Mouse (Mus musculus) hindbrain, embryonic 15.5 days (tissue): ENCODE results near the gene Ube2e3. TPM values are rescaled to one million over a fixed set of nuclear protein-coding genes. Genes with fewer than 3 reads are reported as not detected.

Source experiments
- ATAC-seq: fragments of 200-750 bp; cut with Nextera tagmentation; 2 replicates; pipeline ENCODE4 v1.8.0; 2017; ENCODE audit warnings: low read depth, moderate number of reproducible peaks, moderate TSS enrichment; ENCODE audit not compliant: low FRiP score
- H3K27ac ChIP-seq: fragments of 300-500 bp; sonication (generic); replicated peaks from 2 replicates; pipeline ENCODE4 v1.5.1; 2015; ENCODE audit warnings: mild to moderate bottlenecking, inconsistent platforms
- H3K27me3 ChIP-seq: fragments of 300-500 bp; sonication (generic); 2 replicates; pipeline ENCODE4 v1.6.1; 2015; ENCODE audit warnings: control low read depth, inconsistent platforms
- H3K36me3 ChIP-seq: fragments of 300-500 bp; sonication (generic); 2 replicates; pipeline ENCODE4 v1.6.1; 2015; ENCODE audit warnings: control low read depth, inconsistent platforms
- H3K4me1 ChIP-seq: fragments of 300-500 bp; sonication (generic); replicated peaks from 2 replicates; pipeline ENCODE4 v1.6.1; 2015; ENCODE audit warnings: control low read depth, inconsistent platforms
- H3K4me2 ChIP-seq: fragments of 300-500 bp; sonication (generic); 2 replicates; pipeline ENCODE4 v1.6.1; 2015; ENCODE audit warnings: moderate library complexity, mild to moderate bottlenecking, inconsistent platforms
- H3K4me3 ChIP-seq: fragments of 300-500 bp; sonication (generic); 2 replicates; pipeline ENCODE4 v1.5.1; 2015; ENCODE audit warnings: mild to moderate bottlenecking, inconsistent platforms
- H3K9ac ChIP-seq: fragments of 300-500 bp; sonication (generic); 2 replicates; pipeline ENCODE4 v1.6.1; 2015; ENCODE audit warnings: inconsistent platforms
- H3K9me3 ChIP-seq: fragments of 300-500 bp; sonication (generic); 2 replicates; pipeline ENCODE4 v1.6.1; 2016; ENCODE audit warnings: control low read depth, inconsistent platforms
- WGBS: fragments of 180-500 bp; shearing (Covaris S2); methylation state at CpG from one replicate; pipeline ENCODE4 v1.1.7; 2015; 5-methylcytosine and 5-hydroxymethylcytosine counted together
- polyA plus RNA-seq: library from polyadenylated mRNA; unstranded; fragments of >200 nt; fragmentation: Nextera tagmentation; extraction: Ambion mirVana; gene quantifications from 2 replicates; pipeline ENCODE4 v1.2.1, GENCODE M21; 2015

The Ube2e3 gene
- 272 and 278 TPM in 2 replicates for polyA plus RNA-seq

- H3K4me1 ChIP-seq: peaks cover 25% of the 10 kb centered on the region
- H3K9ac ChIP-seq: peak within 1 kb of the TSS; percentile 96
- 18% methylated on average over 14 of the region's 14 CpGs for WGBS
- no peaks in the 10 kb centered on the region for H3K36me3 ChIP-seq
- peak within 1 kb of the TSS; percentile 90 for H3K4me2 ChIP-seq
- no peaks in the 10 kb centered on the region for H3K27me3 ChIP-seq
- peak within 1 kb of the TSS; percentile 98 for H3K27ac ChIP-seq
- peak within 1 kb of the TSS; percentile 66 for H3K4me3 ChIP-seq
- H3K9me3 ChIP-seq: no peaks in the 10 kb centered on the region
- ATAC-seq: no peak
Observed at GRCm38 (mm10) chr2:78867726-78868510, at the start of gene Ube2e3. Ube2e3 (plus strand) TSS chr2:78868124.

- H3K9ac ChIP-seq: no peak overlapping the region
- no peak overlapping the region for H3K4me2 ChIP-seq
- no peak overlapping the region for H3K27ac ChIP-seq
- no peaks in the 10 kb centered on the region for H3K9me3 ChIP-seq
- H3K27me3 ChIP-seq: no peaks in the 10 kb centered on the region
- H3K36me3 ChIP-seq: no peaks in the 10 kb centered on the region
- ATAC-seq: no peak
- H3K4me1 ChIP-seq: no peaks in the 10 kb centered on the region
- 95% methylated on average over 3 of the region's 3 CpGs for WGBS
- H3K4me3 ChIP-seq: no peak overlapping the region
Observed at GRCm38 (mm10) chr2:78829887-78830286, 38.0 kb upstream of the Ube2e3 start.

GRCm38 (mm10) chr2:78841494-78842224, 26.3 kb upstream of the Ube2e3 start:
- no peak for ATAC-seq
- no peak overlapping the region for H3K4me2 ChIP-seq

GRCm38 (mm10) chr2:78844365-78844764, 23.6 kb upstream of the Ube2e3 start:
- H3K4me1 ChIP-seq: no peaks in the 10 kb centered on the region
- H3K27ac ChIP-seq: no peak overlapping the region
- H3K4me3 ChIP-seq: no peak overlapping the region
- no peaks in the 10 kb centered on the region for H3K9me3 ChIP-seq
- no peak for ATAC-seq
- no peaks in the 10 kb centered on the region for H3K36me3 ChIP-seq
- 90% methylated on average over 5 of the region's 5 CpGs for WGBS
- H3K27me3 ChIP-seq: no peaks in the 10 kb centered on the region
- no peak overlapping the region for H3K9ac ChIP-seq
- H3K4me2 ChIP-seq: no peak overlapping the region

More at GRCm38 (mm10) chr2:78841494-78842224, 26.3 kb upstream of the Ube2e3 start:
- Histone ChIP-seq H3K27ac (no peak overlapping the region), H3K9ac (no peak overlapping the region), H3K36me3 (no peaks in the 10 kb centered on the region), H3K4me3 (no peak overlapping the region), H3K9me3 (no peaks in the 10 kb centered on the region), H3K27me3 (no peaks in the 10 kb centered on the region), H3K4me1 (no peaks in the 10 kb centered on the region)
- WGBS: 92% methylated on average over 7 of the region's 7 CpGs

GRCm38 (mm10) chr2:78845274-78845673, 22.6 kb upstream of the Ube2e3 start:
- no peak for ATAC-seq
- 90% methylated on average over 12 of the region's 12 CpGs for WGBS
- no peaks in the 10 kb centered on the region for H3K27me3 ChIP-seq

GRCm38 (mm10) chr2:78845717-78846116, 22.2 kb upstream of the Ube2e3 start:
- no peak overlapping the region for H3K4me2 ChIP-seq
- H3K4me3 ChIP-seq: no peak overlapping the region
- H3K36me3 ChIP-seq: no peaks in the 10 kb centered on the region
- 89% methylated on average over 10 of the region's 10 CpGs for WGBS
- no peaks in the 10 kb centered on the region for H3K9me3 ChIP-seq
- ATAC-seq: no peak
- H3K4me1 ChIP-seq: no peaks in the 10 kb centered on the region
- H3K9ac ChIP-seq: no peak overlapping the region
- H3K27ac ChIP-seq: no peak overlapping the region
- H3K27me3 ChIP-seq: no peaks in the 10 kb centered on the region

More at GRCm38 (mm10) chr2:78845274-78845673, 22.6 kb upstream of the Ube2e3 start:
- Histone ChIP-seq H3K4me3 (no peak overlapping the region), H3K36me3 (no peaks in the 10 kb centered on the region), H3K4me1 (no peaks in the 10 kb centered on the region), H3K27ac (no peak overlapping the region), H3K4me2 (no peak overlapping the region), H3K9ac (no peak overlapping the region), H3K9me3 (no peaks in the 10 kb centered on the region)

GRCm38 (mm10) chr2:78854315-78854714, 13.6 kb upstream of the Ube2e3 start:
- peak; percentile 68; the same call in 1 of the 2 replicates for ATAC-seq
- 62% methylated on average over 8 of the region's 8 CpGs for WGBS

GRCm38 (mm10) chr2:78858628-78859027, 9.3 kb upstream of the Ube2e3 start:
- no peak for ATAC-seq
- WGBS: 77% methylated on average over 6 of the region's 6 CpGs

More at GRCm38 (mm10) chr2:78854315-78854714, 13.6 kb upstream of the Ube2e3 start:
- H3K36me3 ChIP-seq: no peaks in the 10 kb centered on the region
- no peak overlapping the region for H3K4me2 ChIP-seq
- no peaks in the 10 kb centered on the region for H3K9me3 ChIP-seq
- no peaks in the 10 kb centered on the region for H3K27me3 ChIP-seq
- no peak overlapping the region for H3K27ac ChIP-seq
- no peak overlapping the region for H3K9ac ChIP-seq
- H3K4me3 ChIP-seq: no peak overlapping the region
- H3K4me1 ChIP-seq: no peaks in the 10 kb centered on the region

GRCm38 (mm10) chr2:78859266-78860087, 8.4 kb upstream of the Ube2e3 start:
- Histone ChIP-seq H3K4me1 (no peaks in the 10 kb centered on the region), H3K9ac (no peak overlapping the region), H3K4me3 (no peak overlapping the region), H3K4me2 (no peak overlapping the region), H3K36me3 (no peaks in the 10 kb centered on the region), H3K27ac (no peak overlapping the region), H3K9me3 (no peaks in the 10 kb centered on the region), H3K27me3 (no peaks in the 10 kb centered on the region)
- 80% methylated on average over 12 of the region's 12 CpGs for WGBS
- ATAC-seq: no peak

More at GRCm38 (mm10) chr2:78858628-78859027, 9.3 kb upstream of the Ube2e3 start:
- no peaks in the 10 kb centered on the region for H3K36me3 ChIP-seq
- H3K4me1 ChIP-seq: no peaks in the 10 kb centered on the region
- no peak overlapping the region for H3K4me3 ChIP-seq
- H3K9ac ChIP-seq: no peak overlapping the region
- no peaks in the 10 kb centered on the region for H3K27me3 ChIP-seq
- H3K9me3 ChIP-seq: no peaks in the 10 kb centered on the region
- H3K27ac ChIP-seq: no peak overlapping the region
- H3K4me2 ChIP-seq: no peak overlapping the region

- no peaks in the 10 kb centered on the region for H3K27me3 ChIP-seq
- H3K4me1 ChIP-seq: no peaks in the 10 kb centered on the region
- no peak overlapping the region for H3K4me2 ChIP-seq
- H3K9ac ChIP-seq: no peak overlapping the region
- WGBS: 83% methylated on average over 3 of the region's 3 CpGs
- no peaks in the 10 kb centered on the region for H3K9me3 ChIP-seq
- no peak overlapping the region for H3K4me3 ChIP-seq
- no peak for ATAC-seq
- no peak overlapping the region for H3K27ac ChIP-seq
- H3K36me3 ChIP-seq: no peaks in the 10 kb centered on the region
Observed at GRCm38 (mm10) chr2:78860088-78860372, 7.9 kb upstream of the Ube2e3 start.

GRCm38 (mm10) chr2:78864116-78864515, 3.8 kb upstream of the Ube2e3 start:
- no peaks in the 10 kb centered on the region for H3K27me3 ChIP-seq
- no peak for ATAC-seq
- WGBS: 97% methylated on average over 3 of the region's 3 CpGs

More at GRCm38 (mm10) chr2:78864116-78864515, 3.8 kb upstream of the Ube2e3 start:
- Histone ChIP-seq H3K27ac (no peak overlapping the region), H3K9ac (no peak overlapping the region), H3K9me3 (no peaks in the 10 kb centered on the region), H3K4me1 (0 out of 2 replicates have a peak, but pooled peaks cover 4% of the 10 kb centered on the region), H3K36me3 (no peaks in the 10 kb centered on the region), H3K4me2 (no peak overlapping the region), H3K4me3 (no peak overlapping the region)
